Mouse (Mus musculus) neural tube, embryonic 12.5 days (tissue): ENCODE measurements around the gene Rpl32. TPM values are rescaled to one million over a fixed set of nuclear protein-coding genes. Genes with fewer than 3 reads are reported as not detected.

ENCODE experiments used
- ATAC-seq: fragments of 200-750 bp; cut with Nextera tagmentation; 2 replicates; pipeline ENCODE4 v1.8.0; 2017; ENCODE audit warnings: low read depth, mild to moderate bottlenecking, moderate TSS enrichment, moderate library complexity; ENCODE audit not compliant: low FRiP score
- H3K27ac ChIP-seq: fragments of 300-500 bp; sonication (generic); 2 replicates; pipeline ENCODE4 v1.5.1; 2016
- H3K27me3 ChIP-seq: fragments of 300-500 bp; sonication (generic); replicated peaks from 2 replicates; pipeline ENCODE4 v1.6.1; 2016; ENCODE audit warnings: mild to moderate bottlenecking
- H3K36me3 ChIP-seq: fragments of 300-500 bp; sonication (generic); 2 replicates; pipeline ENCODE4 v1.6.1; 2016; ENCODE audit warnings: mild to moderate bottlenecking
- H3K4me1 ChIP-seq: fragments of 300-500 bp; sonication (generic); 2 replicates; pipeline ENCODE4 v1.6.1; 2016
- H3K4me2 ChIP-seq: fragments of 300-500 bp; sonication (generic); replicated peaks from 2 replicates; pipeline ENCODE4 v1.6.1; 2016; ENCODE audit warnings: mild to moderate bottlenecking
- H3K4me3 ChIP-seq: fragments of 300-500 bp; sonication (generic); 2 replicates; pipeline ENCODE4 v1.5.1; 2016
- H3K9ac ChIP-seq: fragments of 300-500 bp; sonication (generic); 2 replicates; pipeline ENCODE4 v1.6.1; 2016; ENCODE audit warnings: mild to moderate bottlenecking
- H3K9me3 ChIP-seq: fragments of 300-500 bp; sonication (generic); 2 replicates; pipeline ENCODE4 v1.6.1; 2016; ENCODE audit warnings: mild to moderate bottlenecking
- WGBS: fragments of 180-500 bp; shearing (Covaris S2); methylation state at CpG from one replicate; pipeline ENCODE4 v1.1.7; 2016; 5-methylcytosine and 5-hydroxymethylcytosine counted together
- polyA plus RNA-seq: library from polyadenylated mRNA; unstranded; fragments of >200 nt; fragmentation: Nextera tagmentation; extraction: Ambion mirVana; gene quantifications from 2 replicates; pipeline ENCODE4 v1.2.1, GENCODE M21; 2016

Gene Rpl32
- polyA plus RNA-seq, 1 experiment from 2014 or later = 1,453 TPM

DNA sequence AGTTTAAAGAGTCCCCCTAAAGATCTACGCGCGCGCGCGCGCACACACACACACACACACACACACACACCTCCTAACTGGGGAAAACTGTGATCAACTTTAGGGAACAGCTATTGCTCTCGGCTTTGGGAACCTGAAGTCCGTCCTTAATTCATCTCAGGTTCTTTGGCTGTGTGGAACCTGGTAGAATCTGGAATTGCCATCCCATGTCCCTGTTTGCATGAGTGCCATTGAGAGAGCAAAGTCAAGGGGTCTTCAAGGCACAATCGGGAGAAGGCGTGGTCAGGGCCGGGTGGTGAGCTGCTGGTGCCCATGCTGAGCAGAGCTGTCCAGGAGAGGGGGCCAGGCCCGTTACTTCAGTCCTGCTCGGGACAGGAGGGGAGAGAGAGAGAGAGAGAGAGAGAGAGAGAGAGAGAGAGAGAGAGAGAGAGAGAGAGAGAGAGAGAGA, 34.6 kb downstream of the Rpl32 start:
- Histone ChIP-seq H3K9me3 (no peaks in the 10 kb centered on the region), H3K4me3 (peak overlapping the region; percentile 20), H3K27me3 (no peaks in the 10 kb centered on the region), H3K36me3 (0 out of 2 replicates have a peak, but pooled peaks cover 4% of the 10 kb centered on the region), H3K27ac (no peak overlapping the region), H3K4me1 (peaks cover 23% of the 10 kb centered on the region), H3K9ac (peak overlapping the region; percentile 43; the same call in 1 of the 2 replicates), H3K4me2 (peak overlapping the region; percentile 76)
- ATAC-seq = peak; percentile 89
- under 1% methylated on average over 14 of the region's 14 CpGs for WGBS

DNA sequence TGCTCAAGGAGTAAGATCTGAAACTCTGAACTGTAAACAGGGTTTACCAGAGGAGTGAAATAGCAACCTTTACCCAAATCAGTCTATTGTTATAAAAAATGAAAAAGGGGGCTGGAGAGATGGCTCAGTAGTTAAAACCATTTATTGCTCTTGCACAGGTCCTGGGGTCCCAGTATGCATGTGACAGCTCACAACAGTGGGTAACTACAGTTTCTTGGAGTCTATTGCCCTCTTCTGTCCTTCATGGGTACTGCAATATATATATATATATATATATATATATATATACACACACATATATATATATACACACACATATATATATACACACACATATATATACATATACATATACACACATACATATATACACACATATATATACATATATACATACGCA, 35.9 kb downstream of the Rpl32 start:
- WGBS = no CpG with 5 or more reads among the region's 1 CpGs
- Histone ChIP-seq H3K4me3 (no peak overlapping the region), H3K4me1 (peaks cover 23% of the 10 kb centered on the region), H3K27me3 (no peaks in the 10 kb centered on the region), H3K4me2 (no peak overlapping the region), H3K9me3 (no peaks in the 10 kb centered on the region), H3K9ac (no peak overlapping the region), H3K36me3 (no peaks in the 10 kb centered on the region), H3K27ac (no peak overlapping the region)
- no peak for ATAC-seq

DNA sequence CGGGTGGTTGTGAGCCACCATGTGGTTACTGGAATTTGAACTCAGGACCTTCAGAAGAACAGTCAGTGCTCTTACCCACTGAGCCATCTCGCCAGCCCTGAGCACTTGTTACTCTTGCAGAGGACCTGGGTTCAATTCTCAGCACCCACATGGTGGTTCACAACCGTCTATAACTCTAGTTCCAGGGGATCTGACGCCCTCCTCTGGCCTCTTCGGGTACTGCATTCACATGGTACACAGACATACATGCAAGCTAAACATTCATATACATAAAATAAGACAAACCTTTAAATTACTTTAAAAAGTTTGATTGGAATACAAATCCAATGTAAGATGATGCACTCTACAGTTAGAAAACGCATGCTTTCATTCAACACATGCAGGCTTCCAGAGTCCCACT, 36.3 kb downstream of the Rpl32 start:
- Histone ChIP-seq H3K27ac (no peak overlapping the region), H3K9ac (no peak overlapping the region), H3K4me1 (peaks cover 23% of the 10 kb centered on the region), H3K9me3 (no peaks in the 10 kb centered on the region), H3K4me2 (no peak overlapping the region), H3K27me3 (no peaks in the 10 kb centered on the region), H3K4me3 (no peak overlapping the region), H3K36me3 (no peaks in the 10 kb centered on the region)
- no peak for ATAC-seq
- WGBS = 81% methylated on average over 6 of the region's 6 CpGs

DNA sequence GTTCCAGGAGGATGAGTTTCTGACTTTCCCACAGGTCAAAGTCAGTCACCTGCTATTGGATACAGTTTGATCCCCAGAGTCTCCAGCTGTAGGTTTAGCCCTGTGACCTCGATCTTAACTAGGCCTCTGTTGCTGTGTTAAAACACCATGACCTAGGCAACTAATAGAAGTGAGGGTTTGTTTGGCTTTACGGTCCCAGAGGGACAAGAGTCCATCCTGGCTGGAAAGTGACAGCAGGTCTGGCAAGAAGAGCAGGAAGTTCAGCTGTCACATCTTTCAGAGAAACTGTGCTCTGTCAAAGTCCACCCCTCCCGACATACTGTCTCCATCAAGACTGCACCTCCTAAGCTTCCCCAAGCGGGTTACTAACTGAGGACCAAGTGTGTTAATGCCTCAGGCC, 37.7 kb downstream of the Rpl32 start:
- Histone ChIP-seq H3K9me3 (no peaks in the 10 kb centered on the region), H3K9ac (no peak overlapping the region), H3K4me2 (no peak overlapping the region), H3K4me1 (peaks cover 11% of the 10 kb centered on the region), H3K4me3 (no peak overlapping the region), H3K27ac (no peak overlapping the region), H3K36me3 (no peaks in the 10 kb centered on the region), H3K27me3 (no peaks in the 10 kb centered on the region)
- no peak for ATAC-seq
- 83% methylated on average over 4 of the region's 4 CpGs for WGBS

DNA sequence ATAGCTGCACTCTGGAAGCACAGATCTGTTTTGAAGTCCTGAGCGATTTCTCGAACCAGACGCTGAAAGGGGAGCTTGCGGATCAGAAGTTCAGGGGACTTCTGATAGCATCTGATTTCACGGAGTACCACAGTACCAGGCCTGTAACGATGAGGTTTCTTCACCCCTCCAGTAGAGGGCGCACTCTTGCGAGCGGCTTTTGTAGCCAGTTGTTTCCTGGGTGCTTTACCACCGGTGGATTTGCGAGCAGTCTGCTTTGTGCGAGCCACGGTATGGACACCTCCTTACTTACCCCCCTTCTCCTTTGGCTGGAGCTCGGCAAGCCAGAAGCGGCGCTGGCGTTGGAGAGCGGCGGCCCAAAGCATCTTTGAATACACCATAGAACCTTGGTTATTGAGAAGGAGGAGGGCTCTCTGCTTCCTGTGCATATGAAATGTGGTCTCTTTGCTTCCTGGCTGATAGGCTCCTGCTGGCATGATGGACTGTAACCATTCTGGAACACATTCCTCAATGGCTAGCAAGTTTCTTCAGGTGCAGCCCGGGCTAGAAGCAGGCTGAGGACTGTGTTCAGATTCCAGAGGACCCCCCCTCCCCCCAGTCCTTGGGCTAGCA, 38.4 kb downstream of the Rpl32 start:
- 84% methylated on average over 20 of the region's 20 CpGs for WGBS
- ATAC-seq = no peak
- H3K4me3 ChIP-seq = no peak overlapping the region

DNA sequence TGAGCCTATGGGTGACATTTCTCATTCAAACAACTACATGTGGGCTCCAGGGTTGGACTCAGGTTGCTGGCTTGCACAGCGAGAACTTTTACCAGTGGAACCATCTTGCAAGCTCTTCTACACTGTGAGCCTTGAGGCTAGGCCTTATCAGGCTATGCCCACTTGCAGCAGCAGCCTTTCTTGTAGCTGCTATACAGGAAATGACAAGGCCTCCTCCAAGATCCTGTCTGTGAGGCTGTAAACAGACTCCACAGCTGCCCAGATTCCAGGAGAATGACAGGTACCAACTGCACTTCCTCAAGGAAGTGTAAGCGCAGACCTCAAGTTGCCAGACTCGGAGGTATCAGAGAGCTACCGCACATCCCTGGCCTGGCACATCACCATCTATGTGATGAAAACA, 40.3 kb downstream of the Rpl32 start:
- H3K4me1 ChIP-seq = peaks cover 13% of the 10 kb centered on the region; the same call in 1 of the 2 replicates
- no peak overlapping the region for H3K27ac ChIP-seq
- no peaks in the 10 kb centered on the region for H3K27me3 ChIP-seq
- H3K36me3 ChIP-seq = no peaks in the 10 kb centered on the region
- H3K4me3 ChIP-seq = no peak overlapping the region
- H3K9me3 ChIP-seq = no peaks in the 10 kb centered on the region
- no peak for ATAC-seq
- 91% methylated on average over 4 of the region's 4 CpGs for WGBS
- H3K9ac ChIP-seq = no peak overlapping the region
- no peak overlapping the region for H3K4me2 ChIP-seq

More for the DNA sequence above, 38.4 kb downstream of the Rpl32 start:
- Histone ChIP-seq H3K27ac (no peak overlapping the region), H3K36me3 (no peaks in the 10 kb centered on the region), H3K9me3 (no peaks in the 10 kb centered on the region), H3K4me2 (no peak overlapping the region), H3K4me1 (peaks cover 4% of the 10 kb centered on the region; the same call in 1 of the 2 replicates), H3K27me3 (no peaks in the 10 kb centered on the region), H3K9ac (no peak overlapping the region)

DNA sequence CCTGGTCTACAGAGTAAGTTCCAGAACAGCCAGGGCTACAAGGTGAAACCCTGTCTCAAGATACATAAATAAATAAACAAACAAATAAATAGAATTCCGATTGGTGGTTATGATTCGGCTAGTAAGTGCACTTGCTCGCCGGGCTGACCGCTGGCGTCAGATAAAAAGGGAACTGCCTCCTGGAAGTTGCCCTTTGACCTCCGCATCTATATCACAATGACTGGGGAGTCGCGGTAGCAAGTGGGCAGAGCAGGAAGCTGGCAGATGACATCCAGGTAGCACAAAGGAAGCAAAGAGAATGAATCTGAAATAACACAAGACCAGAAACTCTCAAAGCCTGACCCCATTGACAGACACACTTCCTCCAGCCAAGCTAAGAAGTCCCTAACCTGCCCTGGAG, 41.2 kb downstream of the Rpl32 start:
- peaks cover 20% of the 10 kb centered on the region; the same call in 1 of the 2 replicates for H3K4me1 ChIP-seq
- H3K36me3 ChIP-seq = no peaks in the 10 kb centered on the region
- no peaks in the 10 kb centered on the region for H3K9me3 ChIP-seq
- no peak overlapping the region for H3K4me2 ChIP-seq
- H3K9ac ChIP-seq = no peak overlapping the region
- no peak overlapping the region for H3K4me3 ChIP-seq
- no peak overlapping the region for H3K27ac ChIP-seq
- WGBS = 44% methylated on average over 9 of the region's 9 CpGs
- no peaks in the 10 kb centered on the region for H3K27me3 ChIP-seq
- ATAC-seq = no peak

DNA sequence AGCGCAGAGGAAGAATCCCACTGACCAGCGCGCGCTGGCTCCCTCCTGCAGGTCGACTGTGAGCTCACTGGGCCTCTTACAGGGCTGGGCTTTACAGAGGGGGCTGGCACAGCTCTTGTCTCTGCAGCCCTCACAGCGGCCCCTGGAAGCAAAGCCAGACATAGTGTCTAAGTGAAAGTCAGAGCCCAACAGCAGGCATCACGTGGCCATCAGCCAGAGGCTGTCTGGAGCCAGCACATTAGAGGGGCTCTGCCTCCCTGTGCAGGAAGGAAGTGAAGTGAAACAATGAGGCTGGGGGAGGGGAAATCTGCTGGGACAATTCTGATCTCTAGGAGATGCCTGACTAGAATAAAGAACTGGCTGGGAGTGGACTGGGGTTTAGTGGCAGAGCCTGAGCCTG, 44.4 kb downstream of the Rpl32 start:
- peak; percentile 89 for ATAC-seq
- Histone ChIP-seq H3K4me2 (peak overlapping the region; percentile 32; the same call in 1 of the 2 replicates), H3K9ac (peak overlapping the region; percentile 30; the same call in 1 of the 2 replicates)

DNA sequence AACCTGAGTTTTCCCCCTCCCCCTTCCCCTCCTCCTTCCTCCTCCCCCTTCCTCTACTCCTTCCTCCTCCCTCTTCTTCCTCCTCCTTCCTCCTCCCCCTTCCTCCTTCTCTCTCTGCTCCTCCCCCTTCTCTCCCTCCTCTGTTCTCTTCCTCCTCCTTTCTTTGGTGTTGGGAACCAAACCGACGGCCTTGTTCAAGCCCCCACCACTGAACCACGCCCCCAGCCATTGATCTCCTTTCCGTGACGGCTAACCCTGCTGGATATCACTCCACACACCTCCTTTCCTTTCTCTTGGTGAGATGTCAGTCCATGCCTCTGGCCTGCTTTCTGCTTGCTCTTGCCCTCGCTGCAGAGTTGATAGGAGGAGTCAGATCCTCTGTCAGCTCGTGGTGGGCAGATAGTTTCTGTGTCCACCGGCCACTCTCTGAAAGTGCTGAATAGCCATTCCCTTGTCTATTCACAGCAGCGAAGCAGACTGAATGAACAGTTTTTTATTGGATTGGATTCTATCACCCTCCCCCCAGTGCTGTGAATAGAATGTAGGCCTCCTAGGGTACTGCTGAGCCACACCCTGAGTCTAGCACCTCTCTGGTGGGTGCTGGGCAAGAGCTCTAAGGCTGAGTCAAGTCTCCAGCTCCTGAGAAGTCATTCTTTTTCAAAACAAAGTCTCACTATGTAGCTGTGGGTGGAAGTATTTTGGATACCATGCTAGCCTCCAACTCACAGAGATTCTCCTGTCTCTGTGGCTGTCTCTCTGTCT, 46.4 kb downstream of the Rpl32 start, which contains the start of gene Tmem40:
TSS of gene Tmem40 (minus strand) at position 416 of the 762 bp plus-strand sequence.
- Histone ChIP-seq H3K4me3 (no peak within 1 kb of the TSS), H3K4me2 (peak within 1 kb of the TSS; percentile 10; the same call in 1 of the 2 replicates), H3K4me1 (peaks cover 27% of the 10 kb centered on the region; the same call in 1 of the 2 replicates), H3K36me3 (no peaks in the 10 kb centered on the region), H3K9me3 (no peaks in the 10 kb centered on the region), H3K27ac (peak within 1 kb of the TSS; percentile 29; the same call in 1 of the 2 replicates), H3K9ac (no peak within 1 kb of the TSS), H3K27me3 (no peaks in the 10 kb centered on the region)
- no peak for ATAC-seq
- WGBS = under 1% methylated on average over 9 of the region's 9 CpGs

More for the DNA sequence above, 44.4 kb downstream of the Rpl32 start:
- H3K9me3 ChIP-seq = no peaks in the 10 kb centered on the region
- no peaks in the 10 kb centered on the region for H3K36me3 ChIP-seq
- no peak overlapping the region for H3K4me3 ChIP-seq
- peaks cover 27% of the 10 kb centered on the region; the same call in 1 of the 2 replicates for H3K4me1 ChIP-seq
- WGBS = 4% methylated on average over 7 of the region's 7 CpGs
- peak overlapping the region; percentile 65 for H3K27ac ChIP-seq
- H3K27me3 ChIP-seq = no peaks in the 10 kb centered on the region

DNA sequence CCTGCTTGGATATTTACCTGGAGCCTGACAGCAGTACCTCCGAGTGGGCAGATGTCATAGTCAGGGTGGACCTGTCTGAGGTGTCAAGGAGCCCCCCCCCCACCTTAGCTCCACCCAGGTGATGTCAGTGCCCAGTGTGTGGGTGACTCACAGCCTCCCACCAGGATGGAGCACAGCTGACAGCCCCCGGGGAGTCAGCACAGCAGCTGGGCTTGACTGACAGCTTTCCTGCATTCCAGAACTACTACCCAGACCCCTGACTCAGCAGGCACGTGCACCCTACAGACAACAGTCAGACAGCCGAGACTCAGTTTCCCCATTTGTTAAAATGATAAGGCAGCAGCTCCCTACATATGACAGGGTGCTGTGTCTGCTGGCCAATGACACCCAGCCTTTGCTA, 47.6 kb downstream of the Rpl32 start:
- H3K4me1 ChIP-seq = peaks cover 27% of the 10 kb centered on the region; the same call in 1 of the 2 replicates
- no peaks in the 10 kb centered on the region for H3K27me3 ChIP-seq
- H3K36me3 ChIP-seq = no peaks in the 10 kb centered on the region
- no peaks in the 10 kb centered on the region for H3K9me3 ChIP-seq
- WGBS = 73% methylated on average over 4 of the region's 4 CpGs
- no peak overlapping the region for H3K4me3 ChIP-seq
- no peak overlapping the region for H3K9ac ChIP-seq
- ATAC-seq = no peak
- no peak overlapping the region for H3K4me2 ChIP-seq
- H3K27ac ChIP-seq = no peak overlapping the region

DNA sequence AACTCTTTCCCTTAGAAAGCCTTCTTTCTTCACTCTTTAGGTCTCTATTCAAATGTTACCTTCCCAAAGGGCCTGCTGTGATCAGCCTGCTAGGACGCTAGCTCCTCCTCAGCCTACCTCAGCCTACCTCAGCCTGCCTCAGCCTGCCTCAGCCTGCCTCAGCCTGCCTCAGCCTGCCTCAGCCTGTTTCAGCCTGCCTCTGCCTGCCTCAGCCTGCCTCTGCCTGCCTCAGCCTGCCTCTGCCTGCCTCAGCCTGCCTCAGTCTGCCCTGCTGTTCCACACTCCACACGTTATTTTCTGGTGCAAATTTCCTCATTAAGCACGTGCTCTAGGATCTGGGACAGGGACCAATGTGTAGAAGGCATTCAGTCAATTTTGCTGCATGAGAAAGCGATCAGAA, 48.4 kb downstream of the Rpl32 start:
- no peak overlapping the region for H3K9ac ChIP-seq
- H3K4me3 ChIP-seq = no peak overlapping the region
- peaks cover 27% of the 10 kb centered on the region; the same call in 1 of the 2 replicates for H3K4me1 ChIP-seq
- WGBS = 94% methylated on average over 4 of the region's 4 CpGs
- H3K36me3 ChIP-seq = no peaks in the 10 kb centered on the region
- H3K9me3 ChIP-seq = no peaks in the 10 kb centered on the region
- no peak overlapping the region for H3K4me2 ChIP-seq
- no peak overlapping the region for H3K27ac ChIP-seq
- ATAC-seq = no peak
- no peaks in the 10 kb centered on the region for H3K27me3 ChIP-seq

DNA sequence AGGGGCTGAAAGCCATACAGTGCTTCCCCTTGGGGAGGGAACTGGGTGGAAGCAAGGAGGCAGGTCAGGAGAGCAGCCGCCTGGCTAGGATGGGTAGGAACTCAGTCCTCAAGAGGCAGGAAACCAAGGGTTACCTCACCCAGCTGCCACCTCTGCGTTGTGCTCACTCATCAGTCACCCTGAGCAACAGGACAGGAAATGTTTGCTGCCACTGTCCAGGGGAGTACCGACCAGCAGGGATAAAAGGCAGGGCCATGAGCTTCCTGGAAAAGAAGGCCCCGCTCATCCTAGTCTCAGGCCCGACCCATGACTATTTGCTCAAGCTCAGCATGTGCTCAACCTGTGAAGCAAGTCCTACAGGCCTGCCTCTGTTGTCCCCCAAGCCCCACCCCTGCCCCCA, 49.1 kb downstream of the Rpl32 start:
- H3K4me1 ChIP-seq = peaks cover 26% of the 10 kb centered on the region; the same call in 1 of the 2 replicates
- H3K9ac ChIP-seq = no peak overlapping the region
- no peak for ATAC-seq
- 67% methylated on average over 5 of the region's 5 CpGs for WGBS
- H3K4me2 ChIP-seq = no peak overlapping the region
- H3K27me3 ChIP-seq = no peaks in the 10 kb centered on the region
- no peaks in the 10 kb centered on the region for H3K36me3 ChIP-seq
- no peak overlapping the region for H3K27ac ChIP-seq
- H3K9me3 ChIP-seq = no peaks in the 10 kb centered on the region
- H3K4me3 ChIP-seq = no peak overlapping the region
